Mouse (Mus musculus): ENCODE results near the gene Rfc3. TPM values are rescaled to one million over a fixed set of nuclear protein-coding genes. Genes with fewer than 3 reads are reported as not detected.

Gene Rfc3
- polyA plus RNA-seq, 1 experiment from 2014 or later: 161 TPM

Other genes starting within 250 kb of the Rfc3 start
- gene Gm42906, start 223.1 kb downstream of the Rfc3 start, polyA plus RNA-seq (2016; fragmentation: Nextera tagmentation; extraction: Ambion mirVana): not detected in 2 replicates
- 0.16 and 0.20 TPM in 2 replicates for gene Vmn2r18, start 45.2 kb downstream of the Rfc3 start, polyA plus RNA-seq (2016; fragmentation: Nextera tagmentation; extraction: Ambion mirVana)